Mouse (Mus musculus): Measurements from ENCODE around the gene Cptp.

Gene Cptp

DNA sequence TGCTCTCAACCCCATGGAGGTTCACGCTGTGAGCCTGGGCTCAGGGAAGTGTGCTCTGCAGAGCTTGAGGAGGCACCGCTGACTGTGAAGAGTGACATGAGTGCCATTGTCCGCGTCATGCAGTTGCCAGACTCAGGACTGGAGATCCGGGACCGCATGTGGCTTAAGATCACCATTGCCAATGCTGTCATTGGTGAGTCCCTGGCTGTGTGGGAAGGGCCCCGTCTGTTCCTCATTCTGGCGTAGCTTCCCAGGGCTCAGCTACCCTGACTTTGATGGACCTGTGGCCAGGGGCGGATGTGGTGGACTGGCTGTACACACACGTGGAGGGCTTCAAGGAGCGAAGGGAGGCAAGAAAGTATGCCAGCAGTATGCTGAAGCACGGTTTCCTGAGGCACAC lies 13.2 kb downstream of the Cptp start:
- CTCF ChIA-PET = interaction anchor here in 2 of 4 experiments (0.6 kb wide), 2 partner anchors 24 to 147 kb away, joined by 5 to 13 read pairs; no protein-coding TSS in a partner anchor
- POLR2A ChIA-PET = interaction anchor here in 2 of 4 experiments (0.6 to 3.9 kb wide), 4 partner anchors 12 to 173 kb away, joined by 3 to 16 read pairs (median 5); partner anchors contain the start of genes Cptp (in 1 of the 2) and Ints11 (in 1 of the 2)

GRCm38 (mm10) chr4:155854991-155855390 lies 14.2 kb downstream of the Cptp start:
- ChIA-PET POLR2A (interaction anchor here in 3 of 4 experiments (0.7 to 3.9 kb wide), 4 partner anchors 11 to 16 kb away, joined by 3 to 16 read pairs (median 3); partner anchors contain the start of genes Cptp (in 1 of the 3), Ints11 (in 1 of the 3) and Mxra8 (in 1 of the 3)), CTCF (interaction anchor here in 1 of 4 experiments (1.2 kb wide), 1 partner anchor 21 kb away, joined by 3 read pairs; no protein-coding TSS in a partner anchor)

DNA sequence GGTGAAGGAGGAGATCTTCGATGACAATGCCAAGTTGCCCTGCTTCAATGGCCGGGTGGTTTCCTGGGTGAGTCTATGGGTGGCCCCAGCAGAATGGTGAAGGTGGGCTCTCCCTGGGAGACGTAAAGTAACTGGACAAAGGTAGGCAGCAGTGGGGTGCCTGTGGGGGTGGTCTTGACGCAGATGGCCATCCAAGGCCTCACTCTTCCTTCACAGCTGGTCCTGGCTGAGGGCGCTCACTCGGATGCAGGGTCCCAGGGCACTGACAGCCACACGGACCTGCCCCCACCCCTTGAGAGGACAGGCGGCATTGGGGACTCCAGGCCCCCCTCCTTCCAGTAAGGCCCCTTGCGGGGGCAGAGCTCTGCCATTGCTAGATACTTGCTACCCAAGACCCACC lies 15.8 kb downstream of the Cptp start:
- ChIA-PET CTCF (no interaction called here), POLR2A (interaction anchor here in 1 of 4 experiments (0.6 to 3.9 kb wide), 4 partner anchors 16 to 91 kb away, joined by 3 to 16 read pairs (median 5); partner anchors contain the start of genes Aurkaip1, Cptp, Ints11 and Ube2j2)

- ChIA-PET POLR2A (interaction anchor here in 2 of 4 experiments (1.0 to 2.7 kb wide), 9 partner anchors 10 to 92 kb away, joined by 3 to 11 read pairs (median 4); partner anchors contain the start of genes Cptp (in 2 of the 2), Ints11 (in 2 of the 2), Aurkaip1 (in 1 of the 2) and Ube2j2 (in 1 of the 2)), CTCF (interaction anchor here in 1 of 4 experiments (0.6 kb wide), 1 partner anchor 184 kb away, joined by 3 read pairs; no protein-coding TSS in a partner anchor)
These were observed 17.3 kb downstream of the Cptp start for GRCm38 (mm10) chr4:155851951-155852411.

GRCm38 (mm10) chr4:155851368-155851767 lies 17.9 kb downstream of the Cptp start:
- CTCF ChIA-PET = interaction anchor here in 1 of 4 experiments (0.6 kb wide), 1 partner anchor 185 kb away, joined by 3 read pairs; no protein-coding TSS in a partner anchor
- POLR2A ChIA-PET = interaction anchor here in 1 of 4 experiments (1.0 to 2.7 kb wide), 5 partner anchors 9 to 30 kb away, joined by 3 to 11 read pairs (median 5); partner anchors contain the start of genes Cptp and Ints11

- ChIA-PET CTCF (interaction anchor here in 3 of 4 experiments (0.5 to 1.8 kb wide), 4 partner anchors 16 to 66 kb away, joined by 3 to 5 read pairs (median 4); no protein-coding TSS in a partner anchor), POLR2A (interaction anchor here in 3 of 4 experiments (0.7 to 4.1 kb wide), 12 partner anchors 9 to 187 kb away, joined by 3 to 20 read pairs (median 4); partner anchors contain the start of genes Cptp (in 1 of the 3) and Ints11 (in 1 of the 3))
These were observed 19.3 kb downstream of the Cptp start for GRCm38 (mm10) chr4:155849792-155850451.

DNA sequence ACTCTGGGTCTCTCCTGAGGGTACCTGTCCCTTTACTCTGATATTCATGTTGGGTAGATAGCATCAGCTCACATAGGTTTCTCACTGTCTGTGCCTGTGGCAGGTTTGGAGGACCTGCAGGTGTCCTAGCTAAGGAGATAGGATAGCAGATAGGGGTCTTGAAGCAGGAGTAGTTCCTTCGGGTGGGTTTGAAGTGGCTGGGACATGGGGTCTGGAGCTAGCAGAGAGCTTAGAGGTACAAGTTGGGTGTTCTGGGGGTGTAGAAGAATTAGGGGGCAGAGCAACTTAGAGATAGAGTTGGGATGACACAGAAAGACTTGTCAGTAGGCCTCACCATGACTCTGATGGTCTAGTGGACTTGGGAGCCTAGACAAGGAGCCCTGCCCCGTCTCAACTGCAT lies 19.8 kb downstream of the Cptp start:
- CTCF ChIA-PET = interaction anchor here in 3 of 4 experiments (0.5 to 1.8 kb wide), 5 partner anchors 10 to 82 kb away, joined by 3 to 5 read pairs (median 3); no protein-coding TSS in a partner anchor
- POLR2A ChIA-PET = interaction anchor here in 3 of 4 experiments (0.7 to 4.1 kb wide), 9 partner anchors 8 to 45 kb away, joined by 3 to 20 read pairs (median 4); partner anchors contain the start of genes Cptp (in 2 of the 3) and Ints11 (in 2 of the 3)

DNA sequence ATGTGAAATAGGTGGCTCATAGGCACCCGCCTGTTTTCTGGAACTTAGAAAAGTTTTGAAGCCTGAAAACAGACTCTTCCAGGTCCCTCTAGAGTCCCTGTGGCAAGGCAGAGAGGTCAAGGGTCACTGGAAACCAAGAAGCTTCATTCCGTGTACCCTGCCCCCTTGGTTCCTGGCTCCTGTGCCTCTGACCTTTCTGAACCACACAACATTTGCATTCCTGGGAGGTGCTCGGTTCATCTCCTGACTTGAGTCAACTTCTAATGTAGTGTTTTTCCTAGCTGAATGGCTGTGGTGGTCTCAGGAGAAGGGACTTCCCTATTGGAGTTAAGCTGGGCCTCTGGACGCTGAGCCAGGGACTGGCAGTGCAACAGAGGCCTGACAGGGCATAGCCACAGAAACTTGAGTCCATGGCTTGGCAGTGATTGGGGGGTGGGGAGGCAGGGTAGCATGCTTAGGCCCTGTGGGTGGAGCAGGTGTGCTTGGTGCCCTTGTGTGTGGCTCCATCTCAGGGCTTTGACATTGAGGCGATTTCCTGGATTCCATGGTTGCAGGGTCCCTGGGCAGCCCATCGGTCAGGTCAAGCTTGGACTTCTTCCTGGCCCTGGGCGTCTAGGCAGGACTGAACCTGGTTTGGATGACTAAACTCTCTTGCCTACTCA lies 20.7 kb downstream of the Cptp start:
- POLR2A ChIA-PET = interaction anchor here (0.6 to 4.1 kb wide), 13 partner anchors 9 to 121 kb away, joined by 3 to 20 read pairs (median 3); partner anchors contain the start of genes Cptp (in 2 of the 4), Ints11 (in 2 of the 4), Mxra8 (in 1 of the 4) and Ube2j2 (in 1 of the 4)
- CTCF ChIA-PET = interaction anchor here in 3 of 4 experiments (0.6 to 1.8 kb wide), 7 partner anchors 11 to 432 kb away, joined by 3 to 5 read pairs (median 3); no protein-coding TSS in a partner anchor

DNA sequence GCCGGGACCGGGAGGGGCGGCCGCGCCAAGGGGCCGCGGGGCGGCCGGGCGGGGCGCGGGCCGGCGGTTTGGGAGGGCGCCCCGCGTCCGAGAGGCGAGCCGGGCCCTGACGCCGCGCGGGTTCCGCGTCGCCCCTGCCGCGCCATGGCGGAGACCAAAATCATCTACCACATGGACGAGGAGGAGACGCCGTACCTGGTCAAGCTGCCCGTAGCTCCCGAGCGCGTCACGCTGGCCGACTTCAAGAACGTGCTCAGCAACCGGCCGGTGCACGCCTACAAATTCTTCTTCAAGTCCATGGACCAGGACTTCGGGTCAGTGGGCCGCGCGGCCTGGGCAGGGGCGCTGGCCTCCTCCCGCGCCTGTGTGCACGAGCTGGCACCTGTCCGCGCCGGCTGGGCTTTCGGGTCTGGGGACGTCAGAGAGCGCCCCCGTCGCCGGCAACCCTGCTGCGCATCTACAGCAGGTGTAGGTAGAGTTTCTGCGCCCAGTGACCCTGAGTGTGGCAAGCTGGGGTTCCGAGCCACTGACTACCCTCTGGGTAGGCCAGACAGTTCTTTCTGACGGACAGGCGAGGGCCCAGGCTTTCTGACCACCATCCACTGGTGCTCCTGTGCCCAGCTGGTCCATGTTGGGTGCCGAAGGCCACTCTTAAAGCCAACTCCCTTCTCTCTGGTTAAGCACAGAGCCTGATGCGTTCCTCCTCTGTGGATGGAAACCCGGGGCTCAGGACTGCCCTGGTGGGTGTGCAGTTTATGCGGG lies 21.5 kb downstream of the Cptp start:
- POLR2A ChIA-PET = interaction anchor here (0.6 to 4.1 kb wide), 16 partner anchors 8 to 112 kb away, joined by 3 to 20 read pairs (median 3); partner anchors contain the start of genes Cptp (in 2 of the 4), Ints11 (in 2 of the 4), Mxra8 (in 1 of the 4) and Ube2j2 (in 1 of the 4)
- CTCF ChIA-PET = interaction anchor here in 3 of 4 experiments (0.6 to 1.3 kb wide), 7 partner anchors 12 to 431 kb away, joined by 3 to 7 read pairs (median 3); partner anchors contain the start of gene Atad3a (in 1 of the 3)

DNA sequence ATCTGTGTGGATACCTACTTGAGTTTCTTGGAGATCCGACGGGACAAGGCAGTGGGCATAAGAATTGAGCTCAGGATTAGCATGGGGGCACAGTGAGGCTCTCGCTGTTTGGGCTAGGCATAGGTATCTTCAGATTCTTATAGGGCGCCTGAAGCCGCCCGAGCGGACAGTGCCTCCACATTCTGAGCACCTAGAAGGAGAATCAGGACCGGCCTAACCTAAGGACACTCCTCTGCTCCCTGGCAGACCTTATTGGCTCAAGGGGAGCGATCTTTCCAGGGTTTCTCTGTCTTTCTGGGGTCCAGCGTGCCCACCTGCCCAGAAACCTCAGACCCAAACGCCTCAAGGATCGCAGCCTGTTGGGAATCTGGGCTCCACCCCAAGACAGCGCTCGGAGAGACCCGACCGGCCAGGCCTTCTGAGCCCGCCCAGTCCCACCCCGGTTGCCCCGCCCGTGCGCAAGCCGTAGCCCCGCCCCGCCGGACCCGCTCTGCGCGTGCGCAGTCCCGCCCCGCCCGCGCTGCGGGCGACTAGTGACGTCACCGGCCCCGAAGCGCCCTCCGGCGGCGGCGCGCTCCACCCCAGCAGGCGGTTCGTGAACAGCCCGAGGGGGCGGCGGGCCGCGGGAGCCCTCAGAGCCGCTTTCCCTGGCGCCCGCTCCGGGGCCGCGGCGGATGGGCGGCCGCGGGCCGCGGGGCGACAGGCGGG lies 22.2 kb downstream of the Cptp start, which contains the start of gene Dvl1:
Gene Dvl1, plus strand, starts transcription at position 532 of the 708 bp plus-strand sequence.
- ChIA-PET CTCF (interaction anchor here in 3 of 4 experiments (0.6 to 1.1 kb wide), 5 partner anchors 11 to 1546 kb away, joined by 3 to 13 read pairs (median 4); partner anchors contain the start of genes Arhgef16 (in 1 of the 3), Atad3a (in 1 of the 3) and Mrpl20 (in 1 of the 3)), POLR2A (interaction anchor here (0.5 to 4.1 kb wide), 14 partner anchors 7 to 318 kb away, joined by 3 to 20 read pairs (median 3); partner anchors contain the start of genes Cptp (in 2 of the 4), Ints11 (in 2 of the 4) and Mxra8 (in 1 of the 4))

GRCm38 (mm10) chr4:155843231-155843630 lies 26.0 kb downstream of the Cptp start:
- ChIA-PET CTCF (interaction anchor here in 2 of 4 experiments (1.2 to 2.4 kb wide), 2 partner anchors 9 kb away, joined by 3 to 7 read pairs; no protein-coding TSS in a partner anchor), POLR2A (interaction anchor here in 2 of 4 experiments (1.0 to 3.4 kb wide), 9 partner anchors 10 to 310 kb away, joined by 3 to 15 read pairs (median 3); partner anchors contain the start of genes Aurkaip1 (in 1 of the 2) and Ccnl2 (in 1 of the 2))

DNA sequence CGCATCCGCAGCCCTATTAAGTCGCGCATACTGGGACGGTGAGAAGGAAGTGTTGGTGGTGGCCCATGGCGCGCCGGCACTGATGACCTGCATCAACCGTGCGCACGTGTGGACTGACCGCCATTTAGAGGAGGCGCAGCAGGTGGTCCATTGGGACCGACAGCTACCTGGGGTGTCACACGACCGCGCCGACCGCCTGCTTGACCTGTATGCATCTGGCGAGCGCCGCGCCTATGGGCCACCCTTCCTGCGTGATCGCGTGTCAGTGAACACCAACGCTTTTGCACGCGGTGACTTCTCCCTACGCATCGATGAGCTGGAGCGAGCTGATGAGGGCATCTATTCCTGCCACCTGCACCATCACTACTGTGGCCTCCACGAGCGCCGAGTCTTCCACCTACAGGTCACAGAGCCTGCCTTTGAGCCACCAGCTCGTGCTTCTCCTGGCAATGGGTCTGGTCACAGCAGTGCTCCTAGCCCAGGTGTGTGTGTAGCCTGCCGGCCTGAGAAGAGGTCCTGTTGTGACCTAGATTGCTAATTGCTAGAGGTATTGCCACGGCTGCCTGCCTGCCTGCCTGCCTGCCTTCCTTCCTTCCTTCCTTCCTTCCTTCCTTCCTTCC lies 27.5 kb downstream of the Cptp start:
- ChIA-PET CTCF (interaction anchor here in 1 of 4 experiments (0.8 to 1.7 kb wide), 6 partner anchors 8 to 117 kb away, joined by 3 to 8 read pairs (median 4); partner anchors contain the start of genes Aurkaip1, Cptp, Ints11 and Mrpl20), POLR2A (interaction anchor here (0.7 to 3.4 kb wide), 37 partner anchors 8 to 407 kb away, joined by 3 to 15 read pairs (median 4); partner anchors contain the start of genes Aurkaip1 (in 2 of the 4), Ccnl2 (in 2 of the 4), Cptp (in 2 of the 4) and Ints11 (in 2 of the 4))

DNA sequence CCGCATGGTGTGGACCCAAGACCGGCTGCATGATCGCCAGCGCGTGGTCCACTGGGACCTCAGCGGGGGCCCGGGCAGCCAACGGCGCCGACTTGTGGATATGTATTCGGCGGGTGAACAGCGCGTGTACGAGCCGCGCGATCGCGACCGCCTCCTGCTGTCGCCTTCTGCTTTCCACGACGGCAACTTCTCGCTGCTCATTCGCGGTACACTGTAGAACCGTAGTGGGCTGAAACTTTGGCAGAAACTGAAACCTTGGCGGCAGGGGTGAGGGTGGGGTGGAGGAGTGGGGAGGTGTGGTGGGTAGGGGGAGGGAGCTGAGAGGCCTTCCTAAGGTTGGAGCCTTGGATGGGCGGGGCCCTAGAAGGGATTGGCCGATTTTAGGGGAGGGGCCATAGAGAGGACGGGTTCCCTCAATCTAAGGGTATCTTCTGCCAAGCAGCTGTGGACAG lies 28.2 kb downstream of the Cptp start:
- CTCF ChIA-PET = interaction anchor here in 2 of 4 experiments (0.6 to 1.7 kb wide), 7 partner anchors 7 to 118 kb away, joined by 3 to 8 read pairs (median 4); partner anchors contain the start of genes Acap3 (in 1 of the 2), Aurkaip1 (in 1 of the 2), Cptp (in 1 of the 2) and Ints11 (in 1 of the 2)
- POLR2A ChIA-PET = interaction anchor here (0.6 to 3.4 kb wide), 38 partner anchors 7 to 408 kb away, joined by 3 to 15 read pairs (median 4); partner anchors contain the start of genes Aurkaip1 (in 3 of the 4), Ccnl2 (in 2 of the 4), Cptp (in 2 of the 4) and Ints11 (in 2 of the 4)

All from embryonic stem cell, embryonic (primary cell).